Mouse (Mus musculus) thymus, adult 2 months (tissue): Measurements from ENCODE around the gene Tpra1. TPM values are rescaled to one million over a fixed set of nuclear protein-coding genes. Genes with fewer than 3 reads are reported as not detected.

Source experiments
- DNase-seq: peaks from one replicate; pipeline ENCODE4 v3.0.0; 2021
- H3K27ac ChIP-seq: fragments of 200-500 bp; 2 replicates; pipeline ENCODE4 v1.5.1; 2012; ENCODE audit warnings: low read length, control low read depth; ENCODE audit not compliant: control insufficient read depth, insufficient read depth
- H3K27me3 ChIP-seq: fragments of 200-500 bp; 2 replicates; pipeline ENCODE4 v1.6.1; 2012; ENCODE audit warnings: mild to moderate bottlenecking, low read length, moderate library complexity, mixed read lengths; ENCODE audit not compliant: control insufficient read depth, insufficient read depth
- H3K36me3 ChIP-seq: fragments of 200-500 bp; 2 replicates; pipeline ENCODE4 v1.6.1; 2012; ENCODE audit warnings: mild to moderate bottlenecking, low read length, moderate library complexity; ENCODE audit not compliant: control insufficient read depth, insufficient read depth
- H3K4me1 ChIP-seq: fragments of 200-500 bp; replicated peaks from 2 replicates; pipeline ENCODE4 v1.6.1; 2012; ENCODE audit warnings: low read length; ENCODE audit not compliant: control insufficient read depth, insufficient read depth
- H3K4me3 ChIP-seq: fragments of 200-500 bp; 2 replicates; pipeline ENCODE4 v1.5.1; 2012; ENCODE audit warnings: mild to moderate bottlenecking, low read length, control low read depth, moderate library complexity; ENCODE audit not compliant: control insufficient read depth, insufficient read depth
- CTCF ChIP-seq: fragments of 200-500 bp; IDR thresholded peaks from 2 replicates; pipeline ENCODE4 v1.5.1; 2012; ENCODE audit warnings: mild to moderate bottlenecking, control low read depth, low read length, moderate library complexity, borderline replicate concordance; ENCODE audit not compliant: control insufficient read depth, poor library complexity, insufficient read depth; ENCODE audit errors: extremely low read depth
- POLR2A ChIP-seq: fragments of 200-500 bp; IDR thresholded peaks from 2 replicates; pipeline ENCODE4 v1.6.1; 2012; ENCODE audit warnings: mild to moderate bottlenecking, low read length, control low read depth, moderate library complexity; ENCODE audit not compliant: control insufficient read depth, poor library complexity, insufficient read depth; ENCODE audit errors: extremely low read depth
- WGBS: fragments of 180-500 bp; shearing (Covaris S2); methylation state at CpG from one replicate; pipeline ENCODE4 v1.1.7; 2018; 5-methylcytosine and 5-hydroxymethylcytosine counted together
- polyA plus RNA-seq: library from polyadenylated mRNA; depleted of rRNA; stranded (reverse); fragments of >200 nt; gene quantifications from 2 replicates; pipeline ENCODE4 v1.2.3, GENCODE M21; 2012; rRNA removed

Tpra1 gene
- polyA plus RNA-seq, 1 experiment: 366 TPM

- 93% methylated on average over 2 of the region's 2 CpGs for WGBS
- DNase-seq: no peak
- H3K4me1 ChIP-seq: no peaks in the 10 kb centered on the region
- H3K36me3 ChIP-seq: no peaks in the 10 kb centered on the region
- no peak overlapping the region for H3K4me3 ChIP-seq
- TF ChIP-seq CTCF (no peak), POLR2A (no peak)
- no peaks in the 10 kb centered on the region for H3K27me3 ChIP-seq
- H3K27ac ChIP-seq: no peak overlapping the region
Measured at GRCm38 (mm10) chr6:88958305-88958704, 56.3 kb downstream of the Tpra1 start.

- DNase-seq: no peak
- Histone ChIP-seq H3K27me3 (no peaks in the 10 kb centered on the region), H3K27ac (no peak overlapping the region), H3K4me1 (0 out of 2 replicates have a peak, but pooled peaks cover 4% of the 10 kb centered on the region), H3K36me3 (no peaks in the 10 kb centered on the region), H3K4me3 (no peak overlapping the region)
- TF ChIP-seq CTCF (no peak), POLR2A (no peak)
- WGBS: 24% methylated on average over 7 of the region's 7 CpGs
Measured at GRCm38 (mm10) chr6:88959834-88960233, 57.8 kb downstream of the Tpra1 start.

- H3K4me1 ChIP-seq: 0 out of 2 replicates have a peak, but pooled peaks cover 4% of the 10 kb centered on the region
- H3K27ac ChIP-seq: no peak overlapping the region
- no peaks in the 10 kb centered on the region for H3K36me3 ChIP-seq
- H3K4me3 ChIP-seq: no peak overlapping the region
- H3K27me3 ChIP-seq: no peaks in the 10 kb centered on the region
- no peak for DNase-seq
- 95% methylated on average over 4 of the region's 4 CpGs for WGBS
- TF ChIP-seq POLR2A (no peak), CTCF (no peak)
Measured at GRCm38 (mm10) chr6:88960941-88961340, 58.9 kb downstream of the Tpra1 start.

Other genes with a start within 250 kb of the Tpra1 start
- 60.3 and 61.4 TPM in 2 replicates for gene Mgll, start 177.8 kb upstream of the Tpra1 start, polyA plus RNA-seq
- 204 and 239 TPM in 2 replicates for gene Abtb1, start 60.3 kb upstream of the Tpra1 start, polyA plus RNA-seq
- 95.8 and 100.0 TPM in 2 replicates for gene Podxl2, start 27.2 kb upstream of the Tpra1 start, polyA plus RNA-seq
- 169 and 232 TPM in 2 replicates for gene Mcm2, start 3.5 kb upstream of the Tpra1 start, polyA plus RNA-seq